Mouse (Mus musculus): ENCODE measurements around the gene Lypd6.

Lypd6 gene

DNA sequence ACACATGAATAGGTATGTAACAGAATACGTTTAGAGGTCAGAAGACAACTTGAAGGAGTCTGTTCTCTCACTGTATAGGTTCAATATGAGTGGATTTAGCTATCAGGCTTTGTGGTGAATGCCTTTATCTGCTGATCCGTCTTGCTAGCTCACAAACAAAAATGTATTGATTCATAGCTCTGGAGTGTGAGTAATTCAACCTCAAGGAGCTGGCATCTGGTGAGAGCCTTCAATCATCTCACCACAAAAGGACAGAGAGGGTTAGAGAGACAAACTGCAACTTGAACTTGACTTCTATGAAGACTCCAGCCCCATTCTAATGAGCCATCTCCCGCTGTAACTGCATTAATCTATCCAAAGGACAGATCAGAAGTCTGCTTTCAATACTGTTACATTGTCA lies 40.6 kb downstream of the Lypd6 start:
- DNase-seq (ENCODE audit: extremely low read depth, insufficient read length, low spot score): peak; percentile 53

DNA sequence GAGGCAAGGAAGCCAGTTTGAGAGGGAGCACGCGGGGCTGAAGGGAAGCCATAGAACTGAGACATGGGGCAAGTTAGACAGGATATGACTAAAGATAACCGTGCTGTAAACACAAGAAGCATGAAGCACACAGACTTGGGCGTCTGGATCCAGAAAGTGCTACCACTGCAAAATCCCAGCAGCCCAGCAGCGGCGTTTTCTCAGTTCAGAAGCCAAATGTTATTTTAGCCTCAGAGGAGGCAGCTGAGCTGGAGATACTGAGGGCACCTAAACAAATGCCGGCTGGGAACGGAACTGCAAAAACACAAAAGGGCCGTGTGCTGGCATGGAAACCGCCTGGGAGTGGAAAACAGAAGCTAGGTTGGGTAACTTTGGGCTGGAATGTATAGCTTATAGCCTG lies 43.9 kb downstream of the Lypd6 start:
- DNase-seq (ENCODE audit: extremely low read depth, insufficient read length, low spot score): no peak

DNA sequence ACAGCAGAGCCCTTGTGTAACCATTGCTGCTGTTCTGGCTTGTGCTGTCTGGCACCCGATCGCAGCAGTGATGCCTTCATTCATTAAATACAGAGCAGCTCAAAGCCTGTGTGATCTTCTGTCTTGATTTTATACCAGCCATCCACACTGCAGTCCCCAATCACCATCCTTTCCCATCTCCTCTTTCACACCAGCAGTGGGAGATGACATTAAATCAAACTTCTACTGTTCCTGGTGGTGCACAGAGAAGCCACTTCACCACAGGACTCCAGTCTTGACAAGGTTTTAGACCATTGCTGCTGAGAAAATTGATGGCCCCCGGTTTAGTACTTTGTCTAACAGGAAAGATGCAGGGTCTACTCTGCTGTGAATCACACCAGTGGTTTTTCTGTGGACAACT lies 44.9 kb downstream of the Lypd6 start:
- DNase-seq (ENCODE audit: extremely low read depth, insufficient read length, low spot score): no peak

DNA sequence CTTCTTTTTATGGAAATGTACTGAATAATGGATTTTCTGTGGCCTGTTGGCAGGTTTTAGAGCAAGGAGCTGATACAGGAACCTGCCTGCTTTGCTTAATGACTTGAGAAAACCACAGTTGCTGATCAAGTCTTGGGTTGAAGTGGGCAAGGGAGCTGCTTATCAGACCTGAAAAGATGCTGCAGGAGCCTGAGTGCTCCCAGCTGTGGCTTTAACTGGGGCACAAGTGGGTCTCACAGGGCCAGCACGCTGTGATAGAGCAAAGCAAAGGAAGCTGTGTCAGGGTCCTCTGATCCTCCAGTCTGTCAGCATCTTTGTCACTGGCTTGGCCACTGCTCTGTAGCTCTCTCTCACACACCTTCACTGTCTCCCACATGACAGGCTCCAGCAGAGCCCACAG lies 45.4 kb downstream of the Lypd6 start:
- DNase-seq (ENCODE audit: extremely low read depth, insufficient read length, low spot score): no peak

DNA sequence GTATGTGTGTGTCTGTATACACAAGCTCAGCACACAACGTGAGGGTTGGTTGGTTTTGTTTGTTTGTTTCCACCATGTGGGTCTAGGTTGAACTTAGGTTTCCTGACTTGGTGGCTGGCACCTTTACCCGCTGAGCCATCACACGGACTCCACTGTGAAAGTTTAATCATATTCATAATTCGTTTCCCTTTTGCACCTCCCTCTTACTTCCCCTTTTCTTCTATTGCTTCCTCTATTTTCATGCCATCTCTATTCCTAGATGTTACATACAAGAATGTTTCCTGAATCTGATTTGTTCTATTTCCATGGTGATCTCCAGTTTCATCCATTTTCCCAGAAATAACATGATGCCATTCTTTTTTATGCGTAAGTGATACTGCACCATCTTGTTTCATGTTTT lies 46.2 kb downstream of the Lypd6 start:
- DNase-seq (ENCODE audit: extremely low read depth, insufficient read length, low spot score): no peak

DNA sequence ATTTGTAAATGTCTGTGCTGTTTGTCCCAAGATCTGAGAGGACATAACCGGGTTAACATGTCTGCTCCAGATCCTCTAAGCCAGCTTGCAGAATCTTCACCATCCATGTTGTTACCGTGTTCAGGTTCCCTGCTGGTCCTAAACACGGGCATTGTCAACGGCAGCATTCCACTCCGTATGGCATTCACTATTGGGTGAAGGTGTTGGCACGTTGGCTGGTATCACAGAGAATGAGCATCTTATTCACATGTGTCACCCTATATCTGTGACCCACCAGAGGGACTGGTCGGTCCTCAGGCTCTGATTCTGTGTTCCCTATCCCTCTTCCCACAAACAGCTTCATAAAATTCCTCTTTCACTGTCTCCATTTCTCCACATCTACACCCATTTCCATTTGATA lies 52.9 kb downstream of the Lypd6 start:
- no peak for DNase-seq (ENCODE audit: extremely low read depth, insufficient read length, low spot score)

DNA sequence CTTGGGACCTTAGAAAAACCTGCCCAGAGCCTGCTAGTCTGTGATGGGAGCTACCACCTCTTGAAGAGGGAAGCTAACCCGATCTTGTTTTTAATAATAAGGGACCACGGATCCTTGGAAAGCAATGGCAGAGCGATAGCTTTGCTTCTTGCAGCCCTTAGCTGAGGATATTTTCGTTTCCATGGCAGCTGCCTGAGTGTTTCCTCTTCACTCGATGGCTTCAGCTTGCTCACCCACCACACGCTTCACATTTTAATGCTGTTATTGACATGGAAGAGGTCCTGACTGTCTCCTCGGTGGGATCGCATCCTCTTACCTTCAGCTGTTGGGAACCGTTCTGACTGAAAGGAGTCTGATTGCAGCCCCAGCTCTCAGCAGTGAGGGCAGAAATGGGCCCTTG lies 54.6 kb downstream of the Lypd6 start:
- no peak for DNase-seq (ENCODE audit: extremely low read depth, insufficient read length, low spot score)

DNA sequence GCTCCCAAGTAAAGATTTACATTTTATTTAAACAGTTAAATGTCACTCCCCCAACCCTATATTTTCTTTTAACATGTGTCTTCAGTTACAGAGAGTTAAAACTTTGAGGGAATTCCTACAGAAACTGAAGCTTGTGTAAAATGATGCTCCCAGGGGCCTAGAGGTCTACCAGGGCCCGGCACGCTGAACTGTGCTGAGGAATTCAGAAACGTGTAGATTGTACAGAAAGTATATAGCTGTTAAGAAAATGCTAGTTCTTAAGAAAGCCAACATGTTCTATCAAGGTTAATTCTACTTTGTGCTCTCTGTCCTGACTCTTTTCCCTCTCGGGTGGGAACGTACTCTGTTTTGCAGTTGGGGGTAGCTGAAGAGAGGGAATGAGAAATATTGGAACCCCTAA lies 57.1 kb downstream of the Lypd6 start:
- DNase-seq (ENCODE audit: extremely low read depth, insufficient read length, low spot score): no peak

DNA sequence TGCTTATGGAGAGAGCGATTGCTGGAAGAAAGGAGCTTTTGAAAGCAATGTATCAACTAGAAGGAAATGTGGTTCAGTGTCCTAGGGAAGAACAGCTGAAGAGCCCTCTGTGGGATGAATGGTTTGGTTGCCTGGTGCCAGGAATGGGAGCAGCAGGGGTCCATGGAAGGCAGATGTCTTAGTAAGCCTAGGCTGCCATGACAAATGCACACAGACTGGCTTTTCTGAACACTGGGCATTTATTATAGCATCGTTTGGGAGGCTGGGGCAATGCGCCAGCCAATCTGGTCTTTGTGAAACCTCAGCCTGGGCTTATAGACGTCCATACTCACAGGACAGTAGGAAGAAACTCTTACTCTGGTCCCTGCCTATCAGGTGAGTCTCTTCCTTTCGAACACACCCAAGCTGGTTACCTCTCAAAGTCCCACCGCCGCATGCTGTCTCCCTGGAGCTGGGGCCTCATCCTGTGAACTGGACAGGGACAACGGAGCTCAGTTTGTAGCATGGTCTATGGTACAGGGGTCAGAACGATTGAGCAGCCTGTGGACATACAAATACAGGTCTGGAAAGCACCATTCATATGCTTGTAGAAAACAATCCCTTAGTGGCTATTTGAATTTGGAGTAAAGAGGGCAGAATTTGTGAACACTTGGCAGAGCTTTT lies 61.4 kb downstream of the Lypd6 start:
- no peak for DNase-seq (ENCODE audit: extremely low read depth, insufficient read length, low spot score)

DNA sequence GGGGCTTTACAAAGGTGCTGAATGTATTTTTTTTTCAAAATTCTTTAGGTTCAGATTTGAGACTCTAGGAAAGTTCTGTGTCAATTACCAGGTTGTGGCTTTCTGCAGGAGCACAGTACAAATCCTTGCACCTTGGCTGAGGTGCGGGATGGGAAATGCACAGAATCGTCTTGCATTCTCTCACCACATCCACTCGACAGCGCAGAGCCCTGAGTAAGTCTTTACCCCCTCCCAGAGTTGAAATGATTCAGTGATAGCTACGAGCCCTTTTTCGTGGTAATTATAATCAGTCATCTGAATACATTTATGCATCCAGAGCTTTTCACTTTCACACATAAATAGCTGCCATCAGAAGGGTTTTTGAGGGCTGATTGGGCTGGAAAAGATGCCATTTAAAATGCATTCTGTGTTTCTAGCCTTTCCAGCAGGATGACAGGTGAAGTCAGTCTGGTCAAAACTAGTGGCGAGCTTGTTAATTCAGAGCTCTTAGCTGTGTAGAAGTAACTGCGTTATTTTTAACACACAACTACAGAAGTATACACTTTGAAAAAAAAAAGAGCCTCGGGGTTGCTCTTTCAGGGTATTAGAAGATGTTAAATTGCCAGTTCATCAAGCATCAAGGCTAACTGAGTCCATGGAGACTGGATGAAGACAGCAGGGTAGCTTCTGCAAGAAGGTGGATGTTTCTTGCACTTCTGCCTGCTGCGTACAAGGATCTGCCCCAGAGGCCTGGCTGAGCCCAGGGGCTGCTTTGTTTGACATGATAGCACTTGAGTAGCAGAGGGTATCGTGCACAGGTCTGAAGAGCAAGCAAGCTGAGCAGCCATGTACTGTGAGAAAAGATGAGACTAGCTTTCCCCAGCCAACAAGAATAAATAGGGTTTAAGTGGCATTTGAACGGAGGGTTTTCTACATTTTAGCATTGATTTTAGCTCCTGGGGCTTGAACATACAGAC lies 62.4 kb downstream of the Lypd6 start:
- DNase-seq (ENCODE audit: extremely low read depth, insufficient read length, low spot score): no peak

DNA sequence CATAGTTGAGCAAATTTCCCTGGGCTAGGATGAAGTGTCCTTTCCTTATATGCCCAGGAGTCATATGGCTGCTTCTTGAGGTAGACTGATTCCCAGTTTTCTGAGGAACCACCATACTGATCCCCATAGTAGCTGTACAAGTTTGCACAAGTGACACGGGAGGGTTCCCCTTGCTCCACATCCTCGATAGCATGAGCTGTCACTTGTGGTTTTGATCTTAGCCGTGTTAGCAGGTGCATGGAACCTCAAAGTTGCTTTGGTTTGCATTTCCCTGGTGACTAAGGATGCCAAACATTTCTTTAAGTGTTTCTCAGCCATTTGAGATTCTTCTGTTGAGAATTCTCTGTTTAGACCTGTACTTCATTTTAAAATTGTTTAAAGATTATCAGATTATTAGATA lies 64.4 kb downstream of the Lypd6 start:
- peak; percentile 15 for DNase-seq (ENCODE audit: extremely low read depth, insufficient read length, low spot score)

DNA sequence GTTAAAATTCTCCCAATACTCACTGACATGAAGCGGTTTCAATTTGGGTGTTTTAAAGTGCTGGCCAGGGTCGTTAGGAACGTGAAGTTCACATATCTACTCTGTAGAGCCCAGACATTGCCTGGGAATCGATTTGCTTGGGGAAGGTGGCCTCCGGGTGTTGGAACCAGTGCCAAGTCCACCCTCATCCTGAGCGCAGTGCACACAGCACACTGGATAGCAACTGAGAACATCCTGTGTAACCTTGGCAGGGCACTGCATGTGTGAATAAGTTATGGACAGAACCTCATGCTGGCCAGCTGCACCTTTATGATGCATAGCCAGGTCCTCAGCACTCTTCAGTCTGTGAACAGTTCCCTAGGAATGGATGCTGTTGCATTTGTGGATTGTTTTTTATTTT lies 77.4 kb downstream of the Lypd6 start:
- DNase-seq (ENCODE audit: extremely low read depth, insufficient read length, low spot score): no peak

DNA sequence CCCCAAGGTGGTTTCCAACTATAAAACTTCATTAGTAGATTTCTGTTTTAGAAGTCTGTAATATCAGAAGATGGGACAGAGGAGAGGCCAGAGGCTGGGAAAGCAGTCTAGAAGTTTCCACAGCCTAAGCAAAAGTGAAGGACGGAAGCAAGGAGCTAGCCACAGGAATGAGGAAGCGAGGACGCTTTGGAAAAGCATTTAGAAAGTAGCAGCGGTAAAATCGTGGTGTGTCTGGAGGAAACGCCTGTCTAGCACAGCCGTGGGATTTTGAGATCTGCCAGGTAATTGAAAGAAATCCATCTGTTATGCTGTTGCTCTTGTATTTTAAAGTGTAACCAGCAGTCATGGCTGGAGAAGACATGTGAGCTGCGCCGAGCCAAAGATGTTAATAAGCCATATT lies 81.1 kb downstream of the Lypd6 start:
- no peak for DNase-seq (ENCODE audit: extremely low read depth, insufficient read length, low spot score)

DNA sequence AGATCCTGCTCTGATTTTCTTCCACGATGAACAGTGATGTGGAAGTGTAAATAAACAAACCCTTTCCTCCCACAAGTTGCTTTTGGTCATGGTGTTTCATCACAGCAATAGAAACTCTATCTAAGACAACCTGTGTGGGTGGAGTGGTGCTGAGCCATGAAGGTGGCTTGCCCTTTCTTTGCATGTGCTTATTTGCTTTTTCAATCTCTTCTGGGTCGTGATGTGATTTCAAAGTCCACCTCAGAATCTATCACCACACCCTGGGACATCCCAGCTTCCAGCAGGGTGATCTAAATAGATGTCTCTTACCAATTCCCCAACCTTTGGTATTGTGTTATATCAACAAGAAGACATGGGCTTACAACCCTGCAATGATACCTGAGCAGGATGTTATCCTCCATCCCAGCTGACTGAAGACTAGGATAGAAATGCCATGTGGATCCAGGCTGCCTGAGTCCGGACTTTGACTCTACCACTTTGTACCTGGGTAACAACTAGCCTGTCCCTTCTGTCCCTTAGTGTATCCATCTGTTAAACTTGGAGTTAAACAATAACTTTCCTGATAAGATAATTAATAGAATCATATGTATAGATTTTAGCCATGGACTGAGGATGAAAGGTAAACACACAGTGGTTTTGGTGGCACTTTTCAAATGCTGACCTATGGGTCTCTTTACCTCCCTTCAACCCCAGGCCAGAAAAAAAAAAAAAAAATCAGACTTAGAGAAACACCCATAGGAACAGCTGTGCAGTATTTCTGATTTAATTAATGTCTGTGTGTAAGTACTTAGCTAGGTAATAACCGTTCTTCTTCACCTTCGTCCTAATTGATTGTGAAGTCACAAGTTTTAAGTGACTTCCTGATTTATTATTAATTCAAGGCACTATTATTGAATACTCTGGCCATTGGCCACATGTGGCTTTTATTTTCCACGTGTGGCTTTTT lies 83.3 kb downstream of the Lypd6 start:
- DNase-seq (ENCODE audit: extremely low read depth, insufficient read length, low spot score): no peak

DNA sequence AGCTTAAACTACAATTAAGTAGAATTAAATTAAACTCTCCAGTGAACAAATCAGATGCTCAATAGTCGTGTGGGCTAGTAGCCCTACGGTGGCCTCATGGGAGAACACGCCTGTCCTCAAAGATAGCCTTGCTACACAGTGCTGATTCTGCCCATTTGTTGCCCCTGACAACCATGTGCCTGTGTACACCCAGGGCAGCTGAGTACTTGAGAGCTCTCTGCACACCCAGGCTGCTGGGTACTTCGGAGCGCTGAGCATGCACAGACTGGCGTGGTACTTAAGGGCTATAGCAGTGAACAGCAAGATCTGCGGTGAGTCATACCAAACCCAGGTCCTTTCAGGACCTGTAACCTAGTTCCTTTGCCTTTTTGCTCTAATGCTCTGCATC lies 84.0 kb downstream of the Lypd6 start:
- no peak for DNase-seq (ENCODE audit: extremely low read depth, insufficient read length, low spot score)

DNA sequence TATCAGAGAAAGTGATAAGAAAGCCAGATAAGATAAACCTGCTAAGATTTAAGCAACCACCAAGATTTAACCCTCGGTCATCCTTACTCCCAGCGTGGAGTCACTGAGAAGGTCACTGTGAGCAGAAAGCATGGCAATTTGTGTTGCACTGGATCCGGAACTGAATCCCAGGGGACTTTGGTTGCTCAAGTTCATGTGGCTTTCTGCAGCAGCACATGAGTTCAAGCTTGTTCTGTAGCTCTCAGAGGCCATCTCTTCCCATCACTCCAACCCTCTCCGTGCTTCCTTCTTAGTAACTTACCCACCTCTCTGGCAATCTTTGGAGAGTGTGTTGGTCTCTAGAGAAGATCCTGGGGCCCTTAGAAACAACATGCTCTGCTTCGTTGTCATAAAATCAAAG lies 84.6 kb downstream of the Lypd6 start:
- no peak for DNase-seq (ENCODE audit: extremely low read depth, insufficient read length, low spot score)

DNA sequence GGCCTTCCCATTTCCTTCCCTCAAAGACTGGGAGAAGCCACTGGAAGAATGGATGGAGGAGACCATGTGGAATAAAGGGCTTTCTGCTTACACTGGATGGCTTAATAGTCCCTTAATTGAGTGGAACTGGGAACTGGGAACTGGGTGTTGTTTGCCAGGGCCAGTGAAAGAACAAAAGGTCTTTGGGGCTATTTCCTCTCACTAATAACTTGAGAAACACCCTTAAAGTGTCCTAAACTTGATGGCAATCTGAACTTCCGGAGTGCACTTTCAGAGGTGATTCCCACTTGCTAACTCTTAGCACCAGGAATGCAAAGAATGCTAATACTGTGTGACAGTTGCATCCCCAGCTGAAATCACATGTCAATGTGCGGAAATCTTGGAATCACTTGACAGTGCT lies 85.2 kb downstream of the Lypd6 start:
- DNase-seq (ENCODE audit: extremely low read depth, insufficient read length, low spot score): no peak

DNA sequence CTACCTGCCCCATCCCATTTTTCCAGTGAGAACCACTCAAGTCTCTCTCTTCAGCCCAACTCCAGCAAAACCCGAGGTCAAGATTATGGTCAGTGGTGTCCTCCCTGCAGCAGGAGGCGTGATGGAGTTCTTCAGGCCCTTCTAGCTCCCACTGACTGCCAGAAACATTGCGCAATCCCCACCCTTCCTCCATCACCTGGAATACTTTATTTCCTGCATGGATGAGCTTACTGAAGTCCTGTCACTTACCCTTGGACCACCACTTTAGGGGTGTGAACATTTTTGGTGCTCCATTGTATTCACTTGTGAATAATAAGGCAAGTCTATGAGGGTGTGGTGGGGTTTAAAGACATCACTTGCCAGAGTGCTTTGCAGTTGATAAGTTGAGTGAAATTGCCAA lies 85.7 kb downstream of the Lypd6 start:
- no peak for DNase-seq (ENCODE audit: extremely low read depth, insufficient read length, low spot score)

DNA sequence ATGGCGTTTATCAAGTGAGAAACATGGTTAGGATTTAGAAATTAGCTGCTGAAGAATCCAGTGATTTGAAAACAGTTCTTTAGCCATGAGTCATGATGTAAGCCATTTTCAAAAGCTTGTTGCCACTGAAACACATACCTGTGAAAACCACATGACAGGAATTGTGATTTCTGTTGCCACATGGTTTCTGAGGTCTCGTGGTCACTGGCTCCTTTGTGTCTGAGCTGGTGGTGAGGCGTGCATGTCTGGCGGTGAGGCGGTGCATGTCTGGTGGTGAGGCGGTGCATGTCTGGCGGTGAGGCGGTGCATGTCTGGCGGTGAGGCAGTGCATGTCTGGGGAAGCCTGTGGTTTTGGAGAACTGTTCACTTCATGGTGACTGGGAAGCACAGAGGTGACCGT lies 89.8 kb downstream of the Lypd6 start:
- DNase-seq (ENCODE audit: extremely low read depth, insufficient read length, low spot score): peak; percentile 16

DNA sequence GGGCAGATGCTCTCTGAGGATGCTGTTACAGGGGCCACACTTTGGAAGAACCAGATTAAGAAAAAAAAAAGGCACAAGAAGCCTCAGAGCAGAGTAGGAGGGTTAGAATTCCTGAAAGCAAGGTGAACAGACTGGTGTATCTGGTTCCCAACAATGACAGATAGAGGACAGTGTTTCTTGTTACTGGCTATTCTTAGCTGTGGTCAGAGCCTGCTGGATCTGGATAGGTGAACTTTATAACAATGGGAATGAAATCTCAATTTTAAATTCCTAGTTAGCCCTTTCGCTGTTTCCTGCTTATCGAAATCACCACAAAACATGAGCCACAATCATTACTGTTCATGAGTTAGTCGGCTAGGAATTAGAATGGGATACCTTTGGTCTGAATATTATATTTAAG lies 93.8 kb downstream of the Lypd6 start:
- DNase-seq (ENCODE audit: extremely low read depth, insufficient read length, low spot score): no peak

DNA sequence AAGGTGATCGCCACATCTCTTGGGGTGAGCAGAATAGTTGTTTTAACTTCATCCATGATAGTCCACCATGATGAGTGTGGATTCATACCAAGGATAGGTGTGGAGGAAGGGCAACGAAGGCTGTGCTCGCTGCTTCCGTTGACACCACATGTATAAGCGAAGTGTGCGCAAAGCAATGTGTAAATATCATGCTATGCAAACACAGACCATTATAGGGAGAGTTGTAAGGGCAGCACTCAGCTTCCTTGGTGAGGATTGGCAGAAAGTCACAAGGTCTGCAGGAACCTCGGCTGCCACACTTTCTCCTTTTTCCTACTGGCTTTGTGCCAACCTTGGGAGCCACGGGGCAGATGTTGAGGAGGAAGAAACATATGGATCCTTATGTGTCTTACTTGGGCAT lies 97.4 kb downstream of the Lypd6 start:
- no peak for DNase-seq (ENCODE audit: extremely low read depth, insufficient read length, low spot score)

Data from 3134 (cell line).